Mouse (Mus musculus): Measurements from ENCODE around the gene Gdap1l1. TPM values are rescaled to one million over a fixed set of nuclear protein-coding genes. Genes with fewer than 3 reads are reported as not detected.

The Gdap1l1 gene
- total and polyA plus RNA-seq, 3 experiments = 0.16 TPM; not detected in 2

DNA sequence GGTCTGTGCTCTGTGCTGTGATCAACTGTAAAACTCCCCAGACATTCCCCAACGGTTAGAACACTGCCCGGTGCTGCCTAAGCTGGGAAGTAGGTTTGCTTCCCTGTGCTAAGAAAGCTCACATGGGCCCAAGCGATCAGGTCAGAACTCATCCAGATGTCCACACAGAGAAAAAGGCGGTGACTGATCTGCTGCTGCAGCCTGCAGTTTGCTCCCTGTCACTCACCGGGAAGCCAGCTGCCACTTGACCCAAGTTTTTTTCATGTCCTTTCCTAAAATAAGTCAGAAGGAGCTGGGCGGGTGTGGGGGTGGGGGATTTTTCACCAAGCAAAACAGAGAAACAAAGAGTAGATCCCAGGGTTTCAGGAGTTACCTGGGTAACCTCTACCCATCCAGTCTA, 26.3 kb downstream of the Gdap1l1 start:
- Histone ChIP-seq H3K4me1 (ENCODE audit: insufficient read depth, low read depth, low read length) (0 out of 2 replicates have a peak, but pooled peaks cover 3% of the 10 kb centered on the region), H3K36me3 (replicated peaks) (peaks cover 54% of the 10 kb centered on the region), H3K27me3 (ENCODE audit: insufficient read depth, low read length) (no peaks in the 10 kb centered on the region), H3K9me3 (replicated peaks) (no peaks in the 10 kb centered on the region), H3K4me3 (ENCODE audit: low read depth, low read length) (no peak overlapping the region)
- ATAC-seq (ENCODE audit: extremely low read depth, insufficient number of reproducible peaks, low FRiP score, poor library complexity, severe bottlenecking) (no peak), DNase-seq (ENCODE audit: low spot score) (no peak)
- TF ChIP-seq POLR2AphosphoS5 (IDR thresholded peaks at IDR 0.05; ENCODE audit: insufficient replicate concordance, low read depth, low read length) = no peak
- TF ChIP-seq GATA1 (IDR thresholded peaks at IDR 0.05; ENCODE audit: borderline replicate concordance, low read length) = no peak
- TF ChIP-seq GATA2 (IDR thresholded peaks at IDR 0.05; ENCODE audit: borderline replicate concordance, low read depth, low read length) = no peak
- TF ChIP-seq CTCF (IDR thresholded peaks at IDR 0.05; ENCODE audit: low read depth, low read length) = no peak

DNA sequence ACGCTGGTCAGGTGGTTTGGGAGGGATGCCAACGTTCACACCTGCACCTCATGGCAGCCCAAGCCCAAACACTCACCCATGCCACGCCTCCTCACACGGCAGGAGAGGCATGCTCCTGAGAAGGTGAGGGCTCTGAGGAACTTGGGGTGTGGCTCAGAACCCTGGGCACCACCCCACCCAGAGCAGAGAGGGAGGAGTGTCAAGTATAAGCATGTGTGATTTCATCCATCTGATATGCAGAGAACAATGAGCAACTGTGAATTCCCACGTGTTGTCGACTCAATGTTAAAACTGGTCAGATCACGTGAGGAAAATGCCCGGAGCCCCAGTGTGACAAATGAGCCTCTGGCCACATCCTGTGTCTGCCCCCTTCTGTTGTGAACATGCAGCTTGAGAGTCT, 28.5 kb downstream of the Gdap1l1 start:
- DNase-seq (ENCODE audit: low spot score) (no peak), ATAC-seq (ENCODE audit: extremely low read depth, insufficient number of reproducible peaks, low FRiP score, poor library complexity, severe bottlenecking) (no peak)
- Histone ChIP-seq H3K27me3 (ENCODE audit: insufficient read depth, low read length) (no peaks in the 10 kb centered on the region), H3K4me1 (ENCODE audit: insufficient read depth, low read depth, low read length) (peaks cover 11% of the 10 kb centered on the region), H3K9me3 (replicated peaks) (no peaks in the 10 kb centered on the region), H3K4me3 (ENCODE audit: low read depth, low read length) (no peak overlapping the region), H3K36me3 (replicated peaks) (peaks cover 65% of the 10 kb centered on the region)
- TF ChIP-seq CTCF (IDR thresholded peaks at IDR 0.05; ENCODE audit: low read depth, low read length) (no peak), GATA1 (IDR thresholded peaks at IDR 0.05; ENCODE audit: borderline replicate concordance, low read length) (no peak), TAL1 (conservative IDR thresholded peaks at IDR 0.05; ENCODE audit: low read depth, low read length) (no peak), GATA2 (IDR thresholded peaks at IDR 0.05; ENCODE audit: borderline replicate concordance, low read depth, low read length) (no peak), POLR2AphosphoS5 (IDR thresholded peaks at IDR 0.05; ENCODE audit: insufficient replicate concordance, low read depth, low read length) (no peak)

DNA sequence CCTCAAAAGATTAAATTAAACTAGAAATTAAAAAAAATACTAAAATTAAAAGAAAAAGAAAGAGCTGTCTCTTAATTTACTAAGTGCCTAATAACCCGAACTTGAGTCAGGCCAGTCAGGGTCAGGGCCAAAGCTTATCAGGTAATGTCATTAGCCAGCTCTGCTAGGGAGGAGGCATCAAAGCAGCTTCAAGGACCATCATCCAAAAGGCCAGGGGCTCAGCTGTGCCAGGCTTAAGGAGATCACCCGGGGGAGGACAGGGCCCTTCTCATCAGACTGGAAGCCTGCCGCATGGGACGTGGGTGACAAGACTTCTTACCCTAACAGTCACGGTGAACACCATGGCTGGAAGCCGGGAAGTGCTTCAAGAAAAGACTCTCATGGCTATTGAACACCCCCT, 29.3 kb downstream of the Gdap1l1 start:
- ATAC-seq (ENCODE audit: extremely low read depth, insufficient number of reproducible peaks, low FRiP score, poor library complexity, severe bottlenecking) (no peak), DNase-seq (ENCODE audit: low spot score) (no peak)
- TF ChIP-seq CTCF (IDR thresholded peaks at IDR 0.05; ENCODE audit: low read depth, low read length) (no peak), POLR2AphosphoS5 (IDR thresholded peaks at IDR 0.05; ENCODE audit: insufficient replicate concordance, low read depth, low read length) (no peak), GATA1 (IDR thresholded peaks at IDR 0.05; ENCODE audit: borderline replicate concordance, low read length) (no peak), GATA2 (IDR thresholded peaks at IDR 0.05; ENCODE audit: borderline replicate concordance, low read depth, low read length) (no peak), TAL1 (conservative IDR thresholded peaks at IDR 0.05; ENCODE audit: low read depth, low read length) (no peak)

DNA sequence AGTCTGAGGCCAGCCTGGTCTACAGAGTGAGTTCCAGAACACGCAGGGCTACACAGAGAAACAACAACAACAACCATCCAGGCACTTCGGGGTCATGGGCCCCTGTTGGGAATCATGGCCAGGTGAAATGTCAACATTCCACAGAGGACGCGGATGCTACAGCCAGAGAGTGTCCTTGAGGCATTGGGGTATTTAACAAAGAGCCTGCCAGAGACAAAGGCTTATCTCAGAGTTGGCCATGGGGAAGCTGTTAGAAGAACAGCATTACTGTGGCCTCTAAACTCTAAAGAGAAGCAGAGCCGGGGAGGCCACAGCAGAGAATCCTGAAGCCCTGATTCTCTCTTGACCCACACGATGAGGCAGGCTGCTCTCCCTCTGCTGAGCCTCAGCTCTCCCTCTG, 30.6 kb downstream of the Gdap1l1 start:
- Histone ChIP-seq H3K9me3 (replicated peaks) (no peaks in the 10 kb centered on the region), H3K4me1 (ENCODE audit: insufficient read depth, low read depth, low read length) (peaks cover 11% of the 10 kb centered on the region), H3K4me3 (ENCODE audit: low read depth, low read length) (no peak overlapping the region), H3K36me3 (replicated peaks) (peaks cover 62% of the 10 kb centered on the region), H3K27me3 (ENCODE audit: insufficient read depth, low read length) (no peaks in the 10 kb centered on the region)
- DNase-seq (ENCODE audit: low spot score) (no peak), ATAC-seq (ENCODE audit: extremely low read depth, insufficient number of reproducible peaks, low FRiP score, poor library complexity, severe bottlenecking) (no peak)
- TF ChIP-seq POLR2AphosphoS5 (IDR thresholded peaks at IDR 0.05; ENCODE audit: insufficient replicate concordance, low read depth, low read length) (no peak), TAL1 (conservative IDR thresholded peaks at IDR 0.05; ENCODE audit: low read depth, low read length) (no peak), GATA1 (IDR thresholded peaks at IDR 0.05; ENCODE audit: borderline replicate concordance, low read length) (no peak), CTCF (IDR thresholded peaks at IDR 0.05; ENCODE audit: low read depth, low read length) (no peak), GATA2 (IDR thresholded peaks at IDR 0.05; ENCODE audit: borderline replicate concordance, low read depth, low read length) (no peak)

More for the DNA sequence above, 29.3 kb downstream of the Gdap1l1 start:
- Histone ChIP-seq H3K4me1 (ENCODE audit: insufficient read depth, low read depth, low read length) (peaks cover 11% of the 10 kb centered on the region), H3K4me3 (ENCODE audit: low read depth, low read length) (no peak overlapping the region), H3K36me3 (replicated peaks) (peaks cover 65% of the 10 kb centered on the region), H3K9me3 (replicated peaks) (no peaks in the 10 kb centered on the region), H3K27me3 (ENCODE audit: insufficient read depth, low read length) (no peaks in the 10 kb centered on the region)

DNA sequence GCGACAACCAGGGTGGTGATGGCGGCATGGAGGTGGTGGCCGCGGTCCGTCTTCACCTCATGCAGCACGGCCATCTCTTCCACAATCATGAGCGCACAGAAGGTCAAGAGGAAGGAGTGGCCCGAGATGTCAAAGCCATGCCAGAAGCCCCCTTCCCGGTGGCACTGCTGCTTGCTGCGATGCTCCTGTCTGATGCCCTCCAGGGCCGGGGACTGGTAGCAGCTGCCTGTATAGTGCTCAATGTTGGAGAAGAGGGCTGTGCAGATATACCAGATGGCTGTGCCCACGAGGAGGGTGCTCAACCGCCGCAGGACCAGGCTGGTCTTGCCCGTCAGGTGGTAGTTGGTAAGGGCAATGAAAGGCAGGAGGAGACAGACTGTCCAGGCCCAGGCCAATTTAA, 31.4 kb downstream of the Gdap1l1 start:
- no peak overlapping the region for H3K4me3 ChIP-seq (ENCODE audit: low read depth, low read length)
- DNase-seq (ENCODE audit: low spot score) (no peak), ATAC-seq (ENCODE audit: extremely low read depth, insufficient number of reproducible peaks, low FRiP score, poor library complexity, severe bottlenecking) (no peak)
- TF ChIP-seq GATA2 (IDR thresholded peaks at IDR 0.05; ENCODE audit: borderline replicate concordance, low read depth, low read length) = no peak
- TF ChIP-seq TAL1 (conservative IDR thresholded peaks at IDR 0.05; ENCODE audit: low read depth, low read length) = no peak
- TF ChIP-seq CTCF (IDR thresholded peaks at IDR 0.05; ENCODE audit: low read depth, low read length) = no peak
- no peak for TF ChIP-seq POLR2AphosphoS5 (IDR thresholded peaks at IDR 0.05; ENCODE audit: insufficient replicate concordance, low read depth, low read length)
- no peak for TF ChIP-seq GATA1 (IDR thresholded peaks at IDR 0.05; ENCODE audit: borderline replicate concordance, low read length)
- H3K9me3 ChIP-seq (replicated peaks) = no peaks in the 10 kb centered on the region
- H3K36me3 ChIP-seq (replicated peaks) = peaks cover 58% of the 10 kb centered on the region
- no peaks in the 10 kb centered on the region for H3K27me3 ChIP-seq (ENCODE audit: insufficient read depth, low read length)
- H3K4me1 ChIP-seq (ENCODE audit: insufficient read depth, low read depth, low read length) = peaks cover 11% of the 10 kb centered on the region

DNA sequence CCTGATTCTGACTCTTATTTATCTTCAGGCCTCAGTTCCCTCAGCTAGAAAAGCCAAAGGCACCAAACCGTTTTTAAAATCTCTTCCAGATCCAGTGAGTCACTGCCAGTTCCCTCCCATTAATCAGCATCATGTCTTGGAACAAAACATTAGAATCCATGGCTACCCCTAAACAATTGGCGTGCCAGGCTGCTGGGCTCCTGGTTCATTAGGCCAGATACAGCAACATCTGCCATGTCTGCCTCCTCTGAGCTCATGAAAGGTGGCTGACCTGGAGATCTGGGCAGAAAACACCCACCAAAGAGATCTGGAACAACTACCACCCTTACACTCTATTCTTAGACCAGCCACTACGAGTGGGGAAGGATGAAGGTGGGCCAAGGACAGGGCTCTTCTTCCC, 32.9 kb downstream of the Gdap1l1 start:
- no peaks in the 10 kb centered on the region for H3K27me3 ChIP-seq (ENCODE audit: insufficient read depth, low read length)
- peaks cover 11% of the 10 kb centered on the region for H3K4me1 ChIP-seq (ENCODE audit: insufficient read depth, low read depth, low read length)
- ATAC-seq (ENCODE audit: extremely low read depth, insufficient number of reproducible peaks, low FRiP score, poor library complexity, severe bottlenecking) (no peak), DNase-seq (ENCODE audit: low spot score) (peak; percentile 5)
- no peaks in the 10 kb centered on the region for H3K9me3 ChIP-seq (replicated peaks)
- H3K4me3 ChIP-seq (ENCODE audit: low read depth, low read length) = peak overlapping the region; percentile 81; the same call in 1 of the 2 replicates
- peaks cover 43% of the 10 kb centered on the region for H3K36me3 ChIP-seq (replicated peaks)
- TF ChIP-seq CTCF (IDR thresholded peaks at IDR 0.05; ENCODE audit: low read depth, low read length) = no peak
- no peak for TF ChIP-seq TAL1 (conservative IDR thresholded peaks at IDR 0.05; ENCODE audit: low read depth, low read length)
- no peak for TF ChIP-seq GATA1 (IDR thresholded peaks at IDR 0.05; ENCODE audit: borderline replicate concordance, low read length)
- TF ChIP-seq POLR2AphosphoS5 (IDR thresholded peaks at IDR 0.05; ENCODE audit: insufficient replicate concordance, low read depth, low read length) = no peak
- no peak for TF ChIP-seq GATA2 (IDR thresholded peaks at IDR 0.05; ENCODE audit: borderline replicate concordance, low read depth, low read length)
